Mouse (Mus musculus): ENCODE measurements at regions not wholly inside any gene's neighbourhood (a gene's known extent, or its start where the extent isn't known, plus 50 kb on each side); places are given as distances from the start of the nearest gene placed in this dataset.

- DNase-seq, result no peak
- intact Hi-C loops (cut with DNase I), result loop anchor here (5.0 kb wide), 1 partner anchor 159 kb away; no protein-coding TSS in a partner anchor
Measured at GRCm38 (mm10) chr10:49023458-49024027, 765.0 kb downstream of the Grik2 start.
